Mouse (Mus musculus) embryonic facial prominence, embryonic 11.5 days (tissue): ENCODE measurements around the gene Cers5. TPM values are rescaled to one million over a fixed set of nuclear protein-coding genes. Genes with fewer than 3 reads are reported as not detected.
"Not testable (repeated sequence)": the region's sequence is repeated elsewhere in the genome, so short reads cannot be mapped to it uniquely, and the experiment has no call there.

ENCODE experiments used
- ATAC-seq: fragments of 200-750 bp; cut with Nextera tagmentation; replicated peaks from 2 replicates; pipeline ENCODE4 v1.8.0; 2017; ENCODE audit warnings: low read depth; ENCODE audit not compliant: insufficient number of reproducible peaks, low FRiP score, low TSS enrichment
- DNase-seq: peaks from one replicate; pipeline ENCODE4 v3.0.0-alpha.2; 2015; ENCODE audit warnings: low spot score
- H3K27ac ChIP-seq: fragments of 300-500 bp; sonication (generic); replicated peaks from 2 replicates; pipeline ENCODE4 v1.5.1; 2014; ENCODE audit warnings: mild to moderate bottlenecking, low read depth, low read length, control low read depth
- H3K27me3 ChIP-seq: fragments of 300-500 bp; sonication (generic); 2 replicates; pipeline ENCODE4 v1.6.1; 2014; ENCODE audit warnings: mild to moderate bottlenecking, low read length, moderate library complexity, mixed read lengths; ENCODE audit not compliant: control insufficient read depth, insufficient read depth
- H3K36me3 ChIP-seq: fragments of 300-500 bp; sonication (generic); replicated peaks from 2 replicates; pipeline ENCODE4 v1.6.1; 2014; ENCODE audit warnings: low read depth, mild to moderate bottlenecking, low read length, moderate library complexity, mixed read lengths; ENCODE audit not compliant: control insufficient read depth, insufficient read depth
- H3K4me1 ChIP-seq: fragments of 300-500 bp; sonication (generic); 2 replicates; pipeline ENCODE4 v1.6.1; 2014; ENCODE audit warnings: low read length, mixed read lengths; ENCODE audit not compliant: control insufficient read depth, insufficient read depth
- H3K4me2 ChIP-seq: fragments of 300-500 bp; sonication (generic); 2 replicates; pipeline ENCODE4 v1.6.1; 2014; ENCODE audit warnings: low read depth, mild to moderate bottlenecking, control low read depth, low read length, moderate library complexity
- H3K4me3 ChIP-seq: fragments of 300-500 bp; sonication (generic); 2 replicates; pipeline ENCODE4 v1.5.1; 2014; ENCODE audit warnings: low read depth, low read length, control low read depth
- H3K9ac ChIP-seq: fragments of 300-500 bp; sonication (generic); replicated peaks from 2 replicates; pipeline ENCODE4 v1.6.1; 2014; ENCODE audit warnings: mild to moderate bottlenecking, control low read depth, low read length
- H3K9me3 ChIP-seq: fragments of 300-500 bp; sonication (generic); replicated peaks from 2 replicates; pipeline ENCODE4 v1.6.1; 2016; ENCODE audit warnings: mild to moderate bottlenecking, low read length, inconsistent platforms, mixed read lengths; ENCODE audit not compliant: control insufficient read depth
- WGBS: fragments of 180-500 bp; shearing (Covaris S2); extraction: QIAGEN DNeasy Blood & Tissue Kit; methylation state at CpG from one replicate; pipeline ENCODE4 v1.1.7; 2014; 5-methylcytosine and 5-hydroxymethylcytosine counted together
- polyA plus RNA-seq: library from polyadenylated mRNA; unstranded; fragments of >200 nt; fragmentation: Nextera tagmentation; extraction: Ambion mirVana; gene quantifications from 2 replicates; pipeline ENCODE4 v1.2.1, GENCODE M21; 2014

Cers5 gene
- polyA plus RNA-seq, 1 experiment from 2014 or later: 64.6 TPM

DNA sequence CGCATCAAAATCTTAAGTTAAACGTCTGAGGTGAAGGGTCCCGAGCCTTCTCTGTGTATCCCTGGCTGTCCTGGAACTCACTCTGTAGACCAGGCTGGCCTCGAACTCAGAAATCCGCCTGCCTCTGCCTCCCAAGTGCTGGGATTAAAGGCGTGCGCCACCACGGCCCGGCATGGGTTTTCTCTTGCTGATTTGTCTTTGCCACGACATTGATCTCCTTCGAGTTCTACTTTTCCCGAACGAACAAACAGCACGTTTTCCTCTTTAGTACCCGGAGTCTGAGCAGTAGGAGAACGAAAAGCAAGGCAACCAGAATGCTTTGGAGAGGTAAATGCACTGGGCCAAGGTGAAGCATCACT lies 71.1 kb downstream of the Cers5 start:
- Histone ChIP-seq H3K4me3 (peak overlapping the region; percentile 80), H3K9ac (peak overlapping the region; percentile 98), H3K36me3 (peaks cover 14% of the 10 kb centered on the region), H3K4me2 (peak overlapping the region; percentile 25; the same call in 1 of the 2 replicates)
- 49% methylated on average over 16 of the region's 16 CpGs for WGBS
- not testable (repeated sequence) for ATAC-seq, H3K4me1 ChIP-seq, DNase-seq, H3K27me3 ChIP-seq, H3K9me3 ChIP-seq, H3K27ac ChIP-seq

DNA sequence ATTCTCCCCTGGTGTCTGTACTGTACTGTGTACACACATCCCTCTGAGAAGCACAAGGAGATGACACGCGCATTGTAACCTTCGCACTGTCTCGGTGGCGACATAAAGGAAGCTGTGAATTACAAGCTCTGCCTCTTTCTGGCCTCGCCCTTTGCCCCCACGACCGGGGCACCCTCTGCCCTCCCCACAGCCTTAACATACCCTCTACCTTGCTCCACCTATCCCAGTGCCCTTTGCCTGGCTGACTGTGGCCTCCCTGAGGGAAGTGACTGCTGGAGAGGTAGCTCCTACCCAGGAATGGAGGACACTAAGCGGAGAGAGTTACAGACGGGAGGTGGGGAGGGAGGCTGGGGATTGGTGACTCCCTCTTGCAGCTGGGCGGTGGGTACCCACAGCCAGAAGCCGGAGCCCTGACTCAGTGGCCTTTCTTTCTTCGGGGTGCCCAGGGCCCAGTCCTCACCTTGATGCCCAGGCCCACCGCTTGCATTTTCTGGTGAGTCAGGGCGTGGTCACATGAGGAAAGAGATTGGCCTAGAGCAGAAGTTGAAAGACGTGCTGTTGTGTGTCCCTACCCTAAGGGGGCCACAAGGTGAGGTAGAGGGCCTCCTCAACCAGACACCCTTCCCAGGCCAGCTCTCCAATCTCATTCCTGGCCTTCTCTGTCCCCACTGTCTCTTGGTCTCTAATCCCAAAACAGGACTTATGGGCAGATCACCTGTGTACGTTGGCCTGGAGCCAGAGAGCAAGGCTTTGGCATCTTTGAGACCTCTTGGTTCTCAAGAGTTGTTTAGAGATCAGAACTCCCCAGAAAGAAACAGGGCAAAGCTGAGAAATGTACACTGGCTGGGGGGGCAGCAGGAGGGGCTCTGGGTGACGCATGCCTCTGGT lies 72.2 kb downstream of the Cers5 start:
- Histone ChIP-seq H3K27ac (no peak overlapping the region), H3K4me2 (no peak overlapping the region), H3K4me1 (no peaks in the 10 kb centered on the region; the same call in none of the 2 replicates), H3K9ac (no peak overlapping the region), H3K36me3 (peaks cover 6% of the 10 kb centered on the region; the same call in 1 of the 2 replicates), H3K27me3 (no peaks in the 10 kb centered on the region; the same call in 1 of the 2 replicates), H3K4me3 (no peak overlapping the region), H3K9me3 (no peaks in the 10 kb centered on the region)
- ATAC-seq: no peak
- no peak for DNase-seq
- 84% methylated on average over 18 of the region's 18 CpGs for WGBS

DNA sequence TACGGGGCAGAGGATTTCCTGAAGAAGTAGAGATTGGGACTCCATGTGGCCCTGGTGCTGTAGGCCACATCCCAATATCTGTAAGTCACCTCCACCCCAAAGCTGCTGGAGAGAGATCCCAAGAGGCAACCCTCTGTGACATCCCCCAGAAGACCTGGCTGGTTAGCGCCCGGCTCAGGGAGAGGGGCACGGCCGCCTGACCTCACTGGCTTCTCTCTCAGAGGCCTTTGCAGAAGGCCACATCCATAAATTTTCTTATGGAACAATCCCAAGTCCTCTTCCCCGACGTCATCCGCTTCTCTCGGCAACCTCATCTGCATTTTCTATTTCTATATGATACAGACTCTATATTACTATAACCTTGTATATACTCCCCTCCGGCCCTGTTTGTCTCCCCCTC lies 73.0 kb downstream of the Cers5 start:
- no peak for DNase-seq
- H3K9me3 ChIP-seq: no peaks in the 10 kb centered on the region
- no peak overlapping the region for H3K4me2 ChIP-seq
- 85% methylated on average over 10 of the region's 10 CpGs for WGBS
- peaks cover 3% of the 10 kb centered on the region; the same call in 1 of the 2 replicates for H3K36me3 ChIP-seq
- no peak overlapping the region for H3K4me3 ChIP-seq
- no peaks in the 10 kb centered on the region; the same call in none of the 2 replicates for H3K4me1 ChIP-seq
- no peak overlapping the region for H3K27ac ChIP-seq
- H3K27me3 ChIP-seq: no peaks in the 10 kb centered on the region; the same call in 1 of the 2 replicates
- no peak for ATAC-seq
- H3K9ac ChIP-seq: no peak overlapping the region

DNA sequence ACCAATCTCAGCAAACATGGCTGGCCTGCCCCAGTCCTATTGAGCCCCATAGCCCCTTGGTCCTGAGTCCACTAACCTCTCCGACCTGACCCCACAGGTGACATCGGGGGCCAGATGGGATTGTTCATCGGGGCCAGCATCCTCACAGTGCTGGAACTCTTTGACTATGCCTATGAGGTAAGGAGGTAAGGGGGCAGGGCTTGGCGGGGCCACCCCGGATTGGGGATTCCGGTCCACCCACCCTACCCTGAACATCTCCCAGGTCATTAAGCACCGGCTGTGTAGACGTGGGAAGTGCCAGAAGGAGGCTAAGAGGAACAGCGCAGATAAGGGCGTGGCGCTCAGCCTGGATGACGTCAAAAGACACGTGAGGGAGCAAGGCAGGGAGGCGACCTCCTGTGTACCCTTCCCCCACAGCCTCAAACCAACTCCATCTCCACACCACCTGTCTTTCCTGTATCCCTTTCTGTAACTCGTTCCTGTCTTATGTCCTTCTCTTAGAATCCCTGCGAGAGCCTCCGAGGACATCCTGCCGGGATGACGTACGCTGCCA lies 74.1 kb downstream of the Cers5 start:
- H3K4me1 ChIP-seq: no peaks in the 10 kb centered on the region; the same call in 1 of the 2 replicates
- H3K27me3 ChIP-seq: no peaks in the 10 kb centered on the region; the same call in 1 of the 2 replicates
- H3K36me3 ChIP-seq: no peaks in the 10 kb centered on the region
- no peak overlapping the region for H3K4me2 ChIP-seq
- H3K27ac ChIP-seq: no peak overlapping the region
- H3K4me3 ChIP-seq: no peak overlapping the region
- no peak for ATAC-seq
- WGBS: 31% methylated on average over 20 of the region's 20 CpGs
- no peak for DNase-seq
- H3K9me3 ChIP-seq: no peaks in the 10 kb centered on the region
- no peak overlapping the region for H3K9ac ChIP-seq

DNA sequence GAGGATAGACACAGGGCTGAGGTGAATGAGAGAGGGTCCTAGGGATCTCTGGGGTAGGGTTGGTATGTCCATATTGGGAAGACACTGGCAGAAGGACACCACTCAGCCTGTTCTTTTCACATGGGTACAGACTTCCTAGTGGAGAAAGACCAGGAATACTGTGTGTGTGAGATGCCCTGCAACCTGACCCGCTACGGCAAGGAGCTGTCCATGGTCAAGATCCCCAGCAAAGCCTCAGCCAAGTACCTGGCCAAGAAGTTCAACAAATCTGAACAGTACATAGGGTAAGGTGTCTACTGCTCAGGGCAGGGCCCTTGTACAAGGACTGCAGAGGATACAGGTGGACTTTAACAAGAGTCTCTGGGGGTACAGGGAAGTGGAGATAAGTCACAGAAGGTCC lies 75.4 kb downstream of the Cers5 start:
- H3K4me3 ChIP-seq: no peak overlapping the region
- H3K27ac ChIP-seq: no peak overlapping the region
- H3K27me3 ChIP-seq: no peaks in the 10 kb centered on the region; the same call in 1 of the 2 replicates
- no peaks in the 10 kb centered on the region for H3K36me3 ChIP-seq
- ATAC-seq (no peak), DNase-seq (peak; percentile 50)
- H3K9me3 ChIP-seq: no peaks in the 10 kb centered on the region
- WGBS: 11% methylated on average over 2 of the region's 2 CpGs
- H3K4me1 ChIP-seq: no peaks in the 10 kb centered on the region
- no peak overlapping the region for H3K4me2 ChIP-seq
- no peak overlapping the region for H3K9ac ChIP-seq

DNA sequence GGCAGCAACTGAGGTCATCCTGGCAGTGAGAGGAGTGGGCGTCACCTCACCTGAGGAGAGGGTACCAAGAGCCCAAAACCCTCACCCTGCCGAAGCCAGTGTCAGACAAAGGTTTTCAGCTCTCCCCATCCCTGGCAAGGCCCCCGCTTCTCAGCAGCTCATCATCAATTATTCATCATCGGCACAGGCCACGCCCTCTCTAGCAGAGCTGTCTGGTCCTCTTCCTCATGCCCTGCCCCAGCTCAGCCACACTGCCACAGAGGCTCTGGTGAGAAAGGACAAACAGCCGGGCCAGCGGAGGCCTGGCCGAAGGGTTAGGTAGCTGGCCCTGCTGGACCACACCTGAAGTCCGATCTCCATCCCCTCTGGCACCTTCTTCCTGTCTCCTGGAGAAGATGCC lies 80.7 kb downstream of the Cers5 start:
- Histone ChIP-seq H3K9ac (no peak overlapping the region), H3K4me2 (no peak overlapping the region), H3K9me3 (no peaks in the 10 kb centered on the region), H3K36me3 (no peaks in the 10 kb centered on the region), H3K4me1 (no peaks in the 10 kb centered on the region), H3K4me3 (no peak overlapping the region), H3K27me3 (no peaks in the 10 kb centered on the region; the same call in 1 of the 2 replicates), H3K27ac (no peak overlapping the region)
- no peak for DNase-seq
- ATAC-seq: no peak
- WGBS: 58% methylated on average over 9 of the region's 9 CpGs

DNA sequence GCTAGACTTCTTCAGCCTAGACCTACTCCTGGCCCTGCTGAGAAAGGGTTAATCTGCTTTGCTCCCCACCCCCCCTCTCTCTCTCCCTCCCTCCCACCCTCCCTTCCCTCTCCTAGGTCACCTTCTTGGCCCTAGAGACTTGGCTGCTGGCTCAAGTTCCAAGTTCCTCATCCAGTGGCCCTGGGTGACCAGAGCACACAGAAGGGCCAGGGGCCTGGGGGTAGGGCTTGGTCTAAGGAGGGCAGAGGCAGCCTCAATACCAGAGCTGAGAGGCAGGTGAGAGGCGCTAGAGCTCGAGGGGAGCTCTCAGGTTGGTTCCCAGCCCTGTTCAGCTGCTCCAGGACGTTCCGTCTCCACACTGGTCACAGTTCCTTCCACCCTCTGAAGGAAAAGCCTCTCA lies 81.8 kb downstream of the Cers5 start:
- H3K9me3 ChIP-seq: no peaks in the 10 kb centered on the region
- H3K9ac ChIP-seq: no peak overlapping the region
- H3K4me2 ChIP-seq: no peak overlapping the region
- H3K4me3 ChIP-seq: no peak overlapping the region
- H3K27ac ChIP-seq: no peak overlapping the region
- no peaks in the 10 kb centered on the region; the same call in 1 of the 2 replicates for H3K27me3 ChIP-seq
- no peaks in the 10 kb centered on the region for H3K36me3 ChIP-seq
- H3K4me1 ChIP-seq: no peaks in the 10 kb centered on the region
- 17% methylated on average over 4 of the region's 4 CpGs for WGBS
- ATAC-seq: no peak
- no peak for DNase-seq

DNA sequence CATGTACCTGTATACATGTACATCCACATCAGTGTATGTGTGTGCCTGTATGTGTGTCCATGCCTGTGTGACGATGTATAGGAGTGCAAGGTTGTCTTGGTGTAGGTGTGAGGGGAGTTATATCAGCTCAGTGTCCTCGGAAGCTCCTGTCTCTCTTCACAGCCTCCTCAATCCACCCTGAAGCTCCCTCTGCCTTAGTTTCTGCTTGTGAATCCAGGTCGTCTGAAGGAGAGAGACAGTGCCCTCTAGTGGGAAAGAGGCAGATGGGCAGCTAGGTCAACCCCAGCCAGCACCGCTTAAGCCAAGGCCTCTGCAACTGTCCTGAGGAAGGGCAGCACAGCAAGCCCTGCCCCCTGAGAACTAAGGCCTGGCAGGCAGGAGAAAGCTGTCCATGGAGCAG lies 84.0 kb downstream of the Cers5 start:
- 7% methylated on average over 4 of the region's 4 CpGs for WGBS
- Histone ChIP-seq H3K4me3 (no peak overlapping the region), H3K27ac (no peak overlapping the region), H3K9ac (no peak overlapping the region), H3K9me3 (no peaks in the 10 kb centered on the region), H3K4me2 (no peak overlapping the region), H3K4me1 (no peaks in the 10 kb centered on the region), H3K36me3 (no peaks in the 10 kb centered on the region), H3K27me3 (no peaks in the 10 kb centered on the region)
- peak; percentile 82 for DNase-seq
- peak; percentile 21; the same call in 1 of the 2 replicates for ATAC-seq
